Mouse (Mus musculus): ENCODE data around the gene Dop1b.

- no peak for TF ChIP-seq CTCF (IDR thresholded peaks at IDR 0.05; ENCODE audit: borderline replicate concordance, insufficient read depth, low read depth, low read length)
- no peak for TF ChIP-seq POLR2A (IDR thresholded peaks at IDR 0.05; ENCODE audit: borderline replicate concordance, insufficient read depth, low read length)
Measured at GRCm38 (mm10) chr16:93749147-93749910, 37.6 kb downstream of the Dop1b start.

Data from cerebellum, adult 2 months (tissue).